Mouse (Mus musculus) heart, adult 10 weeks (tissue): ENCODE measurements around the gene Krt6a. TPM values are rescaled to one million over a fixed set of nuclear protein-coding genes. Genes with fewer than 3 reads are reported as not detected.

ENCODE experiments used
- polyA plus RNA-seq: library from polyadenylated mRNA; stranded (reverse); fragments of 350-450 nt; fragmentation: Illumina TruSeq; extraction: RNeasy Lipid Tissue Mini Kit (QIAGEN cat#74804); gene quantifications from one replicate; pipeline ENCODE4 v1.2.3, GENCODE M21; 2014; ENCODE audit warnings: low read depth, low replicate concordance

The Krt6a gene
- polyA plus RNA-seq: not detected

GRCm38 (mm10) chr15:101694207-101694606 is at the start of gene Krt6a:
Krt6a (minus strand) TSS chr15:101694307.

GRCm38 (mm10) chr15:101742711-101743110 is 48.6 kb upstream of the Krt6a start, which contains the start of gene Krt71:
Krt71 (minus strand) TSS chr15:101743109.

GRCm38 (mm10) chr15:101712720-101713119 is 18.6 kb upstream of the Krt6a start, which contains the start of gene Krt5:
Krt5 (minus strand) TSS chr15:101712898.

GRCm38 (mm10) chr15:101680187-101680586 is 13.9 kb downstream of the Krt6a start, which contains the start of gene Krt6b:
Krt6b (minus strand) TSS chr15:101680287.

GRCm38 (mm10) chr15:101647280-101647679 is 46.8 kb downstream of the Krt6a start, which contains the start of gene Gm5478:
Gm5478 (minus strand) TSS chr15:101647380.

Other genes with a start within 250 kb of the Krt6a start
- gene Krt88, start 246.6 kb downstream of the Krt6a start, polyA plus RNA-seq: not detected
- not detected for gene Krt81, start 230.6 kb downstream of the Krt6a start, polyA plus RNA-seq
- gene Krt86, start 220.8 kb downstream of the Krt6a start, polyA plus RNA-seq: not detected
- not detected for gene Krt83, start 202.8 kb downstream of the Krt6a start, polyA plus RNA-seq
- not detected for gene Gm49425, start 177.0 kb downstream of the Krt6a start, polyA plus RNA-seq
- gene Krt84, start 161.5 kb downstream of the Krt6a start, polyA plus RNA-seq: not detected
- gene Krt82, start 143.6 kb downstream of the Krt6a start, polyA plus RNA-seq: not detected
- not detected for gene Krt90, start 131.4 kb downstream of the Krt6a start, polyA plus RNA-seq
- gene Krt75, start 120.4 kb downstream of the Krt6a start, polyA plus RNA-seq: not detected
- not detected for gene Gm5414, start 66.1 kb downstream of the Krt6a start, polyA plus RNA-seq
- gene Gm5478, start 46.9 kb downstream of the Krt6a start, polyA plus RNA-seq: not detected
- not detected for gene Krt6b, start 14.0 kb downstream of the Krt6a start, polyA plus RNA-seq
- gene Krt5, start 18.6 kb upstream of the Krt6a start, polyA plus RNA-seq: not detected
- not detected for gene Krt71, start 48.8 kb upstream of the Krt6a start, polyA plus RNA-seq
- gene Krt72, start 92.2 kb upstream of the Krt6a start, polyA plus RNA-seq: not detected
- gene Krt73, start 108.0 kb upstream of the Krt6a start, polyA plus RNA-seq: not detected
- gene Krt2, start 123.9 kb upstream of the Krt6a start, polyA plus RNA-seq: not detected
- gene Krt1, start 156.5 kb upstream of the Krt6a start, polyA plus RNA-seq: not detected
- not detected for gene Krt77, start 175.4 kb upstream of the Krt6a start, polyA plus RNA-seq
- not detected for gene Krt76, start 198.6 kb upstream of the Krt6a start, polyA plus RNA-seq
- gene Krt4, start 230.4 kb upstream of the Krt6a start, polyA plus RNA-seq: not detected
- 0.52 TPM for gene Krt79, start 246.0 kb upstream of the Krt6a start, polyA plus RNA-seq